Mouse (Mus musculus) CH12.LX (cell line): ENCODE results near the gene Mtfr2.

Experiments used
- CTCF ChIP-seq, 2 experiments: IDR thresholded peaks in 1 of 2; conservative IDR thresholded peaks in 1 of 2; 2 replicates each; pipeline ENCODE4 v1.5.1; 2011 to 2012; ENCODE audit warnings: low read depth in 2 of 2, low read length in 2 of 2, improper control_type of control experiment in 1 of 2, inconsistent platforms in 1 of 2, mild to moderate bottlenecking in 1 of 2, moderate library complexity in 1 of 2
- ETS1 ChIP-seq: conservative IDR thresholded peaks from 2 replicates; pipeline ENCODE4 v1.6.1; 2012; ENCODE audit warnings: low read depth, mild to moderate bottlenecking, inconsistent platforms, low read length, improper control_type of control experiment, moderate library complexity
- JUN ChIP-seq: IDR thresholded peaks from 2 replicates; pipeline ENCODE4 v1.6.1; 2011; ENCODE audit warnings: low read depth, mild to moderate bottlenecking, low read length, improper control_type of control experiment, moderate library complexity; ENCODE audit not compliant: insufficient read depth
- JUND ChIP-seq: conservative IDR thresholded peaks from 2 replicates; pipeline ENCODE4 v1.6.1; 2011; ENCODE audit warnings: low read depth, low read length, improper control_type of control experiment
- MEF2A ChIP-seq: IDR thresholded peaks from 2 replicates; pipeline ENCODE4 v1.6.1; 2014; ENCODE audit warnings: low read depth, mild to moderate bottlenecking, inconsistent platforms, low read length, improper control_type of control experiment, borderline replicate concordance
- POLR2A ChIP-seq: IDR thresholded peaks from 2 replicates; pipeline ENCODE4 v1.6.1; 2011; ENCODE audit warnings: low read depth, mild to moderate bottlenecking, improper control_type of control experiment, low read length
- RAD21 ChIP-seq: IDR thresholded peaks from 2 replicates; pipeline ENCODE4 v1.6.1; 2011; ENCODE audit warnings: low read depth, mild to moderate bottlenecking, low read length, improper control_type of control experiment, moderate library complexity
- SMC3 ChIP-seq: IDR thresholded peaks from 2 replicates; pipeline ENCODE4 v1.6.1; 2011; ENCODE audit warnings: low read depth, low read length, improper control_type of control experiment
- USF1 ChIP-seq: IDR thresholded peaks from 2 replicates; pipeline ENCODE4 v1.6.1; 2014; ENCODE audit warnings: low read depth, mild to moderate bottlenecking, inconsistent platforms, low read length, improper control_type of control experiment

GRCm38 (mm10) chr10:20337872-20338271 is 9.7 kb upstream of the Mtfr2 start:
- TF ChIP-seq ETS1 (no peak), CTCF (conservative IDR thresholded peaks at IDR 0.05 in 1 of 2, IDR thresholded peaks at IDR 0.05 in 1 of 2; ENCODE audit: low read depth in 2 of 2, low read length in 2 of 2) (no peak), POLR2A (no peak), SMC3 (no peak), JUN (no peak), JUND (no peak), USF1 (no peak), MEF2A (no peak), RAD21 (no peak)
